Mouse (Mus musculus) embryonic facial prominence, embryonic 12.5 days (tissue): ENCODE results near the gene Cela1. TPM values are rescaled to one million over a fixed set of nuclear protein-coding genes. Genes with fewer than 3 reads are reported as not detected.
A peak's percentile ranks its signal among the peaks of the same experiment; 100 is the strongest.

Experiments
- ATAC-seq: fragments of 200-750 bp; cut with Nextera tagmentation; 2 replicates; pipeline ENCODE4 v1.8.0; 2017; ENCODE audit not compliant: insufficient number of reproducible peaks, insufficient read depth, low FRiP score, low TSS enrichment
- H3K27ac ChIP-seq: fragments of 300-500 bp; sonication (generic); 2 replicates; pipeline ENCODE4 v1.5.1; 2016; ENCODE audit warnings: mild to moderate bottlenecking
- H3K27me3 ChIP-seq: fragments of 300-500 bp; sonication (generic); 2 replicates; pipeline ENCODE4 v1.6.1; 2016; ENCODE audit warnings: mild to moderate bottlenecking, moderate library complexity
- H3K36me3 ChIP-seq: fragments of 300-500 bp; sonication (generic); 2 replicates; pipeline ENCODE4 v1.6.1; 2016; ENCODE audit warnings: mild to moderate bottlenecking
- H3K4me1 ChIP-seq: fragments of 300-500 bp; sonication (generic); 2 replicates; pipeline ENCODE4 v1.6.1; 2016
- H3K4me2 ChIP-seq: fragments of 300-500 bp; sonication (generic); replicated peaks from 2 replicates; pipeline ENCODE4 v1.6.1; 2016; ENCODE audit warnings: mild to moderate bottlenecking, moderate library complexity
- H3K4me3 ChIP-seq: fragments of 300-500 bp; sonication (generic); 2 replicates; pipeline ENCODE4 v1.5.1; 2016; ENCODE audit warnings: mild to moderate bottlenecking
- H3K9ac ChIP-seq: fragments of 300-500 bp; sonication (generic); 2 replicates; pipeline ENCODE4 v1.6.1; 2016; ENCODE audit warnings: mild to moderate bottlenecking, moderate library complexity
- H3K9me3 ChIP-seq: fragments of 300-500 bp; sonication (generic); 2 replicates; pipeline ENCODE4 v1.6.1; 2016; ENCODE audit warnings: mild to moderate bottlenecking, moderate library complexity
- WGBS: fragments of 180-500 bp; shearing (Covaris S2); methylation state at CpG from one replicate; pipeline ENCODE4 v1.1.7; 2016; 5-methylcytosine and 5-hydroxymethylcytosine counted together
- polyA plus RNA-seq: library from polyadenylated mRNA; unstranded; fragments of >200 nt; fragmentation: Nextera tagmentation; extraction: Ambion mirVana; gene quantifications from 2 replicates; pipeline ENCODE4 v1.2.1, GENCODE M21; 2016

Gene Cela1
- 1.1 and 2.4 TPM in 2 replicates for polyA plus RNA-seq

DNA sequence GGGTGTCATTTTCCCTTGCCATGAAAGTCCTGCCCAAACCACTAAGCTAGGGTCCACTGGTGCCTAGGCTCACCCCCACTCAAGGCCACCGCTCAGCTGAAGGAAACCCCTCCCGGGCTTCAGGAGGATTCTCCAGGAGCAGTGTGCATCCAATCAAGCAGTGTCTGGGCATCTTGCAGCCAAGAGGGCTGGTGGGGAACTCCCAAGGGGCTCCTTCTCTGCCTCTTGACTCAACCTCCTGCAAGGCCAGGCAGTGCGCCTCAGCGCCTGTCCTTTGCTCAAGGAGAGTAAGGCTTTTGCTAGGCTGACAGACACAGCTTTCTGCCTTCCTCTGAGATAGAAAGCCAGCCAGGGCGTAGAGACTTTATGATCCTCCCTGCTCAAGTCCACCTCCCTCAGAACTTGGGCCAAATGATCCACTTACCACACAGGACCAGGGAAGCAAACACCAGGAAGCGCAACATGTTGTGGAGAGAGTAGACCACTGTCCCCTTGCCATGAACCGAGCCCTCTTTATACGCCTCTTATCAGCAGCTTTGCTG, at the start of gene Cela1:
Gene Cela1, minus strand, starts transcription at position 492 of the 542 bp plus-strand sequence.
- Histone ChIP-seq H3K27me3 (no peaks in the 10 kb centered on the region), H3K4me3 (no peak within 1 kb of the TSS), H3K9ac (no peak within 1 kb of the TSS), H3K27ac (no peak within 1 kb of the TSS), H3K4me1 (peaks cover 5% of the 10 kb centered on the region; the same call in 1 of the 2 replicates), H3K9me3 (peaks cover 6% of the 10 kb centered on the region; the same call in 1 of the 2 replicates), H3K4me2 (no peak within 1 kb of the TSS), H3K36me3 (no peaks in the 10 kb centered on the region)
- 81% methylated on average over 8 of the region's 8 CpGs for WGBS
- no peak for ATAC-seq

DNA sequence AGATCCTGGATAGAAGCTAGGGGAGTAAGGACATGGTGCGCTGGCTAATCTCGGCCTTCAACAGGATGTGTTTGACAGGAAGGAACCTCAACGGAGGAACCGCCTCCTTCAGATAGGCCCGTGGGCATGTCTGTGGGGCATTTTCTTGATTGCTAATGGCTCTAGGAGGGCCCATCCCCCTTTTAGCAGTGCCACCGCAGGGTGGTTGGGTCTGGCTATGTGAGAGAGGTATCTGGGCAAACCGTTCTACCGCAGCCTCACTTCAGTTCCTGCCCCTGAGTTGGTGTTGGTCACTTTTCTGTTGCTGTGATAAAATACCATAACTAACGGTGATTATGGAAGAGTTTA, 48.2 kb upstream of the Cela1 start:
- Histone ChIP-seq H3K27me3 (peaks cover 12% of the 10 kb centered on the region), H3K27ac (no peak overlapping the region), H3K36me3 (no peaks in the 10 kb centered on the region), H3K9ac (no peak overlapping the region), H3K9me3 (no peaks in the 10 kb centered on the region), H3K4me1 (no peaks in the 10 kb centered on the region), H3K4me3 (no peak overlapping the region), H3K4me2 (no peak overlapping the region)
- WGBS: 89% methylated on average over 9 of the region's 9 CpGs
- no peak for ATAC-seq

DNA sequence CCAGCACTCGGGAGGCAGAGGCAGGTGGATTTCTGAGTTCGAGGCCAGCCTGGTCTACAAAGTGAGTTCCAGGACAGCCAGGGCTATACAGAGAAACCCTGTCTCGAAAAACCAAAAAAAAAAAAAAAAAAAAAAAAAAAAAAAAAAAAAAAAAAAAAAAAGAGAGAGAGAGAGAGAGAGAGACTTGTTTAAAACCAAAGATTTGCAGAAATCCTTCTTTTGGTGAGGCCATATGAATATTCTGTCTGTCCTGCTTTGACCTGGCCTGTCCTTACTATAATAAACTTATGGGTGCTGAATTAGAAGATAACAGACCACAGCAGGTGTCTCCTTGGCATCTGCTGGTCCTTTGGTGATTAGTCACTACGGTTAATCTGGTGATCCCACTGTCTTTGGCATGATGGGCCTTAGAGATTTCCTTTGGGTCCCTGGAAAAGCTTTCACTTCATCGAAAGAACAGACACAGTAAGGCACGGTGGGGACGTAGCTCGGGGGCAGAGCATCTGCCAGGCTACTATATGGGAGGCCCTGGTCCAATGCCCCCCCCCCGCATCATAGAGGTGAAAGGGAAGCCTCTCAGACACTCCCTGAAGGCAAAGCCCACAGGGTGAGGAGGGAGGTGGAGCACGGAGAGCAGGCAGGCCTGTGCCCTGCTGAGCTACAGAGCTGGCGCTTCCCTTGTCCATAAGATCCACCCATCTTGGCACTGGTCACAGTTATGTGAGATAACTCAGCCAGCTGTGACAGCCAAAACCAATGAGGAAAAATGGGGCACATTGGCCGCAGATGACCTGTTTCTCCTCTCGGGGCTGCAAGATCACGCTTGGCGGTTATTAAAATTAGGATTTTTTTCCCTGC, 47.6 kb upstream of the Cela1 start:
- Histone ChIP-seq H3K9ac (no peak overlapping the region), H3K4me2 (no peak overlapping the region), H3K27me3 (peaks cover 18% of the 10 kb centered on the region), H3K4me3 (no peak overlapping the region), H3K27ac (no peak overlapping the region), H3K4me1 (no peaks in the 10 kb centered on the region), H3K36me3 (no peaks in the 10 kb centered on the region), H3K9me3 (no peaks in the 10 kb centered on the region)
- no peak for ATAC-seq
- WGBS: 88% methylated on average over 14 of the region's 15 CpGs

DNA sequence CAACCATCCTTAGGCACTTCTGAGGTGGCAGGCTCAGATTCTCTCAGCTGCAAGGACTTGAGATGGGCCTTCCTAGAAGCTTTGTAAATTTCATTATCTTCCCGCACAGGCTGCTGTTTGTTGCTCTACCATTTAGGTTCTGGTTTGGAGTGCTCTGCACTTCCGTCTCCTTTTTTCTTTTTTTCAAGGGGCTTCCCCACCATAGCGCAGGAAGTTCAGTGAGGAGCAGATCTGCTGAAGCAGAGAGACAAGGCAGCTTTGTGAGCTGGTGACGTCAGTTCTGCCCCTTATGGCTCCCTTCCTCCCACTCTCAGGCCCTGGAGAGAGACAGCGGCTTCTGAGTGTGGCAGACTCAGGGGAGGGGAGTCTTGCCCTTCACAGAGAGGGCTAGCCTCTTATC, 44.9 kb upstream of the Cela1 start:
- H3K4me1 ChIP-seq: peaks cover 11% of the 10 kb centered on the region; the same call in 1 of the 2 replicates
- no peaks in the 10 kb centered on the region for H3K36me3 ChIP-seq
- H3K9ac ChIP-seq: no peak overlapping the region
- no peak for ATAC-seq
- no peak overlapping the region for H3K4me3 ChIP-seq
- no peak overlapping the region for H3K27ac ChIP-seq
- no peak overlapping the region for H3K4me2 ChIP-seq
- peaks cover 46% of the 10 kb centered on the region for H3K27me3 ChIP-seq
- WGBS: 16% methylated on average over 5 of the region's 5 CpGs
- no peaks in the 10 kb centered on the region for H3K9me3 ChIP-seq

DNA sequence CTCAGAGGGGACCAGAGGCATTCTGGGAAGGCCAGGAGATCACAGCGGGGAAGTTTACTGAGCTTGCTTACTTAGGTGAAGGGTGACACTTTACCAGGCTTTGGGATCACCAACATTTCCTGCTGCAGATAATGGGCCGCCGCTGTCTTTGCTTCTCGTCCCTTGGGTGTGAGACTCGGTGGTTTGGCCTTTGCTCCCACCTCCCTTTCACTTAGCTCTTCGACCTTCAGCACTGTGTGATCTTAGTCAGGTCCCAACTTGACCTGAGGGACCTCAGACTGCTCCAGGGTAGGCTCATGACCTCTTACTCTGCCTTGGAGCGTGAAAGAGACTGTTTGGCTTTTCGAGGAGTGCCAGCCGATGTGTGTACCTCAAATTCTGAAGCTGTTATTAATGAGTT, 43.4 kb upstream of the Cela1 start:
- Histone ChIP-seq H3K4me1 (peaks cover 11% of the 10 kb centered on the region; the same call in 1 of the 2 replicates), H3K9me3 (no peaks in the 10 kb centered on the region), H3K27me3 (peaks cover 52% of the 10 kb centered on the region), H3K9ac (no peak overlapping the region), H3K4me2 (no peak overlapping the region), H3K4me3 (no peak overlapping the region), H3K27ac (no peak overlapping the region), H3K36me3 (no peaks in the 10 kb centered on the region)
- WGBS: 40% methylated on average over 9 of the region's 9 CpGs
- ATAC-seq: no peak

DNA sequence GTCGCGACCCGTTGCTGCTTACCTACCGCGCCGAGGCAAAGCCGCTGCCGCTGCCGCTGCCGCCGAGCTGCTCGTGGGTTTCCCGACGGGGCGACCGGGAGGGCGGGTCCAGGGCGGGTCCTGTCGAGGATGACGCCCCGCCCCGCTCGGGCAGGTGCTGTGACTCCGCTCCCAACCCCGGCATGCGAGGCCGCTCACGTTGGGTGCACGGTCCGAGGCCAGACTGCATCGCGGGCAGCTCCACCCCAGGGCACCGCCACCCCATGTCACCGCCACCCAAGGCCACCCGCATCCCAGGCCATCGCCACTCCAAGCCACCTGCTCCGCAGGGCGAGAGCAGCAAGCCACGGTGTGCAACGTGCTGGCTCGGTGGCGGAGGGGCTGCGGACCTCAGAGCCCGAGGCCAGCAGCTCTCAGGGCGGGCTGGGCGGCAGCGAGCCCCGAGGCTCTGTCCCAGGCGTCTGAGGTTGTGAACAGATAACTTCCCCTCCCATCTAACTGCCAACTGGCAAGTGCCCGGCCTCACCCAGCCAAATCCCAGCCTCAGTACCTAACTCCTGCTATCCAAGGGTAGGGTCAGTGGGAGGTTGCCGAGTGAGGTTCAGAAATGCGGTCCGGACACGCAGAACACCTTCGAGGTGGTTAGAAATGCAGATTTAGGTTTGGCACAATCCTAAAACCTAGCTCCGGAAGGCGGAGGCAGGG, 41.7 kb upstream of the Cela1 start, which contains the start of gene Galnt6:
Gene Galnt6, minus strand, starts transcription at position 96 of the 705 bp plus-strand sequence.
- no peak for ATAC-seq
- Histone ChIP-seq H3K4me1 (peaks cover 11% of the 10 kb centered on the region; the same call in 1 of the 2 replicates), H3K4me3 (peak within 1 kb of the TSS; percentile 39), H3K4me2 (peak within 1 kb of the TSS; percentile 62), H3K27me3 (peaks cover 52% of the 10 kb centered on the region), H3K9me3 (no peaks in the 10 kb centered on the region), H3K36me3 (no peaks in the 10 kb centered on the region), H3K27ac (no peak within 1 kb of the TSS), H3K9ac (no peak within 1 kb of the TSS)
- WGBS: 4% methylated on average over 54 of the region's 57 CpGs

DNA sequence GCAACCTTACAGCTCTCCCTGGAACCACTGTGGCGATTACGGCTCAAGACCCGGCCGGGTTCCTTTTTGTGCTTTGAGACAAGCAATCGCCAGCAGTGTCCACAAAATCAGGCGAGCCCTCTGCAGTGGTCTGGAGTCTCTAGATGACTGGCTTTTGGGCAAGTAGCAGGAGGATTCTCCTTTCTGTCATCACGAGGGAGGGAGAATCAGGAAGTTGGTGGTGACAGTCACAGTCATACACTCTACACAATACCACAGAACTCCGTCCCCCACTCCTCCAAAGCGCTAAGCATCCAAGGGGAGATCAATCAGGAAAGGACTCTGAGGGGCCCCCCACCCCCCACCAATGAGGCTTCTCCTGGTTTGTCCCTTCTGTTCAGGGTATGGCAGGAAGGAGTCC, 40.9 kb upstream of the Cela1 start:
- H3K9ac ChIP-seq: no peak overlapping the region
- no peaks in the 10 kb centered on the region for H3K36me3 ChIP-seq
- peak overlapping the region; percentile 39 for H3K4me3 ChIP-seq
- H3K27ac ChIP-seq: no peak overlapping the region
- WGBS: 26% methylated on average over 9 of the region's 9 CpGs
- H3K4me2 ChIP-seq: peak overlapping the region; percentile 62
- no peaks in the 10 kb centered on the region for H3K9me3 ChIP-seq
- H3K27me3 ChIP-seq: peaks cover 52% of the 10 kb centered on the region
- H3K4me1 ChIP-seq: peaks cover 11% of the 10 kb centered on the region; the same call in 1 of the 2 replicates
- no peak for ATAC-seq

DNA sequence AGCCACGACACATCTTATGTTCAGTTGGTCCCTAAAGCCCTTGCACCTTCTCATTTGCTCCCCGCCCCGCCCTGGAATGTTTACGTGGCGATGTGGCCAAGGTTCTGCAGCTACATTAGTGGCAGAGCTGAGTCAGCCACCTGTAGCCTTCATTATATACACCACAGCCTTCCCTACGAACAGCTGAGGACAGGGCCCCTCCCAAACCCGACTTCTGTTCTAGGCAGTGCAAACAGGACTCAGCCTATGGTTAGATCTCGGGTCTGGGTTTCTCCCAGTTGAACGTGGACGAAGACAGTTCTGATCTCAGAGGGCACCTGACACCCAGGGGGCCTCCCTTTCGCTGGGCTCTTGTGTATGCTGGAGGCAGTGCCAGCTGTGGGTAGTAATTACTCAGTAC, 40.1 kb upstream of the Cela1 start:
- Histone ChIP-seq H3K27me3 (peaks cover 51% of the 10 kb centered on the region), H3K4me1 (peaks cover 11% of the 10 kb centered on the region; the same call in 1 of the 2 replicates), H3K4me2 (no peak overlapping the region), H3K9ac (no peak overlapping the region), H3K27ac (no peak overlapping the region), H3K9me3 (no peaks in the 10 kb centered on the region), H3K36me3 (no peaks in the 10 kb centered on the region), H3K4me3 (no peak overlapping the region)
- no peak for ATAC-seq
- 82% methylated on average over 11 of the region's 11 CpGs for WGBS

DNA sequence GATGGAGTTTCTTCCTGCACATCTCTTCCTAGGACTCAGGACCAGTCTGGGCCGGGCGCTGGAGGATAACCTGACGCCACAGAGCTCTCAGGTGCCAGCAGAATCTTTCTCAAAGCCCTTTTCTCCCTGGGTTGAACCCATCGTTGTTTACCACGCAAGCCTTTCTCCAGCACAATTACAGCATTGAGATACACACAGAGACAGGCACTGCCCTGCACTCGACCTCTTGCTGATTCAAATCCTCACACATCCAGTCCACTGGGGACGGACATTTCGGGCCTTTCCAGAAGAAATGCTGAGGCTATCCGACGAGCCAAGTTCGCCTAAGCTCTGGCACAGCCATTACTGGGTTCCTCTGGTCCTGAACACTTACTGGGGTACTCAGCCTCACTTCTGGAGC, 39.0 kb upstream of the Cela1 start:
- no peaks in the 10 kb centered on the region for H3K36me3 ChIP-seq
- H3K27ac ChIP-seq: no peak overlapping the region
- ATAC-seq: no peak
- 80% methylated on average over 11 of the region's 11 CpGs for WGBS
- peaks cover 45% of the 10 kb centered on the region for H3K27me3 ChIP-seq
- H3K9me3 ChIP-seq: no peaks in the 10 kb centered on the region
- H3K4me3 ChIP-seq: no peak overlapping the region
- H3K9ac ChIP-seq: 0 out of 2 replicates have a peak overlapping the region, but pooled peaks have one; percentile 19
- H3K4me2 ChIP-seq: no peak overlapping the region
- H3K4me1 ChIP-seq: peaks cover 11% of the 10 kb centered on the region; the same call in 1 of the 2 replicates

DNA sequence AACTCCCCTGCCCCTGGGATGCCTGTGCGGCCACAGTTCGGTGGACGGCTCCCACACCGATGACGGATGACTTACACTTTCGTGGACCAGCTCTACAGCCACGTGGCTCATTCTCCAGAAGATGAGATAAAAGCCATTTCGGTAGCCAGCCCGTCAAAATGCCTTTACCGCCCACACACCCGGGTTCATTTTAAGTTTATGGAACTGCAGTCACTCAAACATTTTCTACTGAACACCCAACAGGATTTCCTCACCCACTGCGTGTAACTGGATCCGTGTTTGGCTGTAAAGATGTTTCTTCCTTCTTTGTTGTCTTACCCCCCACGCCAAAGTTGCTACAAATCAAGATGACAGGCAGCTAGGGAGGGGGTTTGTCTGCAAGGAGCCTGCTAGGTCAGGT, 35.8 kb upstream of the Cela1 start:
- no peak overlapping the region for H3K4me2 ChIP-seq
- peaks cover 16% of the 10 kb centered on the region for H3K27me3 ChIP-seq
- H3K9ac ChIP-seq: no peak overlapping the region
- no peak for ATAC-seq
- WGBS: 78% methylated on average over 14 of the region's 14 CpGs
- no peak overlapping the region for H3K27ac ChIP-seq
- peaks cover under 1% of the 10 kb centered on the region; the same call in 1 of the 2 replicates for H3K4me1 ChIP-seq
- H3K36me3 ChIP-seq: no peaks in the 10 kb centered on the region
- no peak overlapping the region for H3K4me3 ChIP-seq
- H3K9me3 ChIP-seq: no peaks in the 10 kb centered on the region

DNA sequence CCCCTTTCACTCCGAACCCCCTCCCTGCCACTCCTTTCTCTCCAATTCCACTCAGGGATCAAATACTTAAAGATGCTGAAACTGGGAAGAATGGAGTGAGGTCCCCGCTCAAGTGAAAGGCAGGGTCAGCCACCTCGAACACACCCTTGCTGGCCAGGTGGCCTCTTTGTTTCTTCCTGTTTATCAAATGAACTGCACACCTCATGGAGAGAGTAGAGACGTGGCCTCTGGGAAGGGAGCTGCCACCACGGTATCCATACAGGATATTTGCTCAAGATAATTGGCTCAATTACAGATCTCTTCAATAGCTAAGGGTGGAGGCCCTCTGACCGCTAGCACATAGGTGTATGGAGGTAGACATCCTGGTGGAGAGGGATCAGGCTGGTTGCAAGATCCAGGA, 34.8 kb upstream of the Cela1 start:
- no peaks in the 10 kb centered on the region for H3K36me3 ChIP-seq
- 71% methylated on average over 6 of the region's 6 CpGs for WGBS
- H3K27me3 ChIP-seq: peaks cover 7% of the 10 kb centered on the region
- no peaks in the 10 kb centered on the region for H3K4me1 ChIP-seq
- H3K27ac ChIP-seq: no peak overlapping the region
- H3K4me3 ChIP-seq: no peak overlapping the region
- no peak overlapping the region for H3K9ac ChIP-seq
- no peak for ATAC-seq
- H3K4me2 ChIP-seq: no peak overlapping the region
- no peaks in the 10 kb centered on the region for H3K9me3 ChIP-seq
